Mouse (Mus musculus) midbrain, embryonic 12.5 days (tissue): Measurements from ENCODE around the gene Cdkal1. TPM values are rescaled to one million over a fixed set of nuclear protein-coding genes. Genes with fewer than 3 reads are reported as not detected.
A peak's percentile ranks its signal among the peaks of the same experiment; 100 is the strongest.

Experiments
- ATAC-seq: fragments of 200-750 bp; cut with Nextera tagmentation; 2 replicates; pipeline ENCODE4 v1.8.0; 2017; ENCODE audit warnings: low read depth, moderate TSS enrichment, moderate library complexity; ENCODE audit not compliant: low FRiP score
- H3K27ac ChIP-seq: fragments of 300-500 bp; sonication (generic); replicated peaks from 2 replicates; pipeline ENCODE4 v1.5.1; 2016; ENCODE audit warnings: mild to moderate bottlenecking
- H3K27me3 ChIP-seq: fragments of 300-500 bp; sonication (generic); 2 replicates; pipeline ENCODE4 v1.6.1; 2016; ENCODE audit warnings: mild to moderate bottlenecking
- H3K36me3 ChIP-seq: fragments of 300-500 bp; sonication (generic); 2 replicates; pipeline ENCODE4 v1.6.1; 2016
- H3K4me1 ChIP-seq: fragments of 300-500 bp; sonication (generic); 2 replicates; pipeline ENCODE4 v1.6.1; 2016
- H3K4me2 ChIP-seq: fragments of 300-500 bp; sonication (generic); replicated peaks from 2 replicates; pipeline ENCODE4 v1.6.1; 2016; ENCODE audit warnings: mild to moderate bottlenecking, moderate library complexity
- H3K4me3 ChIP-seq: fragments of 300-500 bp; sonication (generic); 2 replicates; pipeline ENCODE4 v1.5.1; 2016; ENCODE audit warnings: mild to moderate bottlenecking
- H3K9ac ChIP-seq: fragments of 300-500 bp; sonication (generic); replicated peaks from 2 replicates; pipeline ENCODE4 v1.6.1; 2016; ENCODE audit warnings: mild to moderate bottlenecking, moderate library complexity
- H3K9me3 ChIP-seq: fragments of 300-500 bp; sonication (generic); 2 replicates; pipeline ENCODE4 v1.6.1; 2016; ENCODE audit warnings: mild to moderate bottlenecking
- WGBS: fragments of 180-500 bp; shearing (Covaris S2); methylation state at CpG from one replicate; pipeline ENCODE4 v1.1.7; 2016; 5-methylcytosine and 5-hydroxymethylcytosine counted together
- polyA plus RNA-seq: library from polyadenylated mRNA; unstranded; fragments of >200 nt; fragmentation: Nextera tagmentation; extraction: Ambion mirVana; gene quantifications from 2 replicates; pipeline ENCODE4 v1.2.1, GENCODE M21; 2016

Cdkal1 gene
- polyA plus RNA-seq, 1 experiment from 2014 or later, result 33.3 TPM

DNA sequence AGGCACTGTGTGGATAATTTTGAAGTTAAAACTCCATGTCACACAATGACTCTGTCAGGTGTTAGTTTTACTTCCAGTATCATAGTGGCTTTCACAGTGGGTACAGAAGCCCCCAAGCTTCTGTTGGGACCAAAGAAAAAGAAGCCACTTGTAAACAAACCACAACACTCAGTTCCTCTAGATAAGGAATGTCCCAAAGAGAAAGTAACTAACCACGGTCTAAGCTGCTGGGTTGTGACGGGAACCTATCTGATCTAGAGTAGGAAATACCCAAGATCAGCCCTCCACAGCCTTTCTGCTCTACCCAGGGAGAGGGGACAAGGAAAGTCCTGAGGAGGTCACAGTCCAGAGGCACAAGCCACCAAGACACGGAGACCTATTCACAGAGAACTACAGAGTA lies 99.4 kb downstream of the Cdkal1 start:
- Histone ChIP-seq H3K4me2 (no peak overlapping the region), H3K4me1 (peaks cover 13% of the 10 kb centered on the region; the same call in 1 of the 2 replicates), H3K27ac (no peak overlapping the region), H3K9ac (no peak overlapping the region), H3K36me3 (no peaks in the 10 kb centered on the region), H3K4me3 (no peak overlapping the region), H3K27me3 (no peaks in the 10 kb centered on the region), H3K9me3 (no peaks in the 10 kb centered on the region)
- no peak for ATAC-seq
- 83% methylated on average over 3 of the region's 3 CpGs for WGBS

DNA sequence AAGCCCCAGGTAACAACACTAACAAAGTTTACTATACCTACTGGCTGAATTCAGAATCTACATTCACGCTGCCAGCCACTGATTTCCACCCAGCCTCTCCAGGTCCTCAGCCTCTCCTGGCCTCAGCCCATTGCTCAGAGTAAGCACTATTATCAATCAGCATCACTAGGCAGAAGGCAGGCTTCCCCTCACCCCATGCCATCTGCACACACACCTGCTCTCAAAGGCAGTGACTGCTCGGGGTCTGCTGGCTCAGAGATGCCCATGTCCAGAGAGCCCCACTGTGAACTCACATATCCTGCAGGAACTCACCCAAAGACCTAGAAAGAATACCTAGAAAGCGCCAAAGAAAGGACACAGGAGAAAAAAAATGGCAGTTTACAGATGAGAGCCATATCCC lies 102.2 kb downstream of the Cdkal1 start:
- no peak for ATAC-seq
- Histone ChIP-seq H3K27me3 (no peaks in the 10 kb centered on the region), H3K36me3 (no peaks in the 10 kb centered on the region), H3K4me2 (no peak overlapping the region), H3K27ac (no peak overlapping the region), H3K9ac (no peak overlapping the region), H3K9me3 (no peaks in the 10 kb centered on the region), H3K4me3 (no peak overlapping the region), H3K4me1 (no peaks in the 10 kb centered on the region)
- WGBS, result 89% methylated on average over 3 of the region's 3 CpGs

DNA sequence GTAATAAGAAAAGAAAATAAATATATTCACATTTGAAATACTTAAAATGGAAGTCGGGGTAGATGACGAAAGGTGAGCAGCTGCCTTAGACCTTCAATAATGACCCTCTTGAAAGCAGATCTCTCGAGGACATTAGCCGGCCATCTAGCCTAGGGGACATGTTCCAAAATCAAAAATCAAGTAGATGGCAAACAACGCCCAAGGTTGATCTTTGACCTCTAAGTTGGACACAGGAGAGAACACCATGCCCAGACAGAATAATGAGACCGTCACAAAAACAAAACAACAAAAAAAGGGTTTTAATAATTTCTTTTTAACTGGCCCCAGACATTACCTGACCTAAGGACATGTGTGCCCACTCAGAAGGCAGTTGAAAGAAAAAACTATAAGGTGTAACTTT lies 103.4 kb downstream of the Cdkal1 start:
- H3K9me3 ChIP-seq, result no peaks in the 10 kb centered on the region
- no peaks in the 10 kb centered on the region for H3K4me1 ChIP-seq
- ATAC-seq, result no peak
- no peak overlapping the region for H3K27ac ChIP-seq
- no peak overlapping the region for H3K9ac ChIP-seq
- H3K36me3 ChIP-seq, result no peaks in the 10 kb centered on the region
- WGBS, result 82% methylated on average over 6 of the region's 6 CpGs
- H3K4me2 ChIP-seq, result no peak overlapping the region
- no peaks in the 10 kb centered on the region for H3K27me3 ChIP-seq
- no peak overlapping the region for H3K4me3 ChIP-seq

DNA sequence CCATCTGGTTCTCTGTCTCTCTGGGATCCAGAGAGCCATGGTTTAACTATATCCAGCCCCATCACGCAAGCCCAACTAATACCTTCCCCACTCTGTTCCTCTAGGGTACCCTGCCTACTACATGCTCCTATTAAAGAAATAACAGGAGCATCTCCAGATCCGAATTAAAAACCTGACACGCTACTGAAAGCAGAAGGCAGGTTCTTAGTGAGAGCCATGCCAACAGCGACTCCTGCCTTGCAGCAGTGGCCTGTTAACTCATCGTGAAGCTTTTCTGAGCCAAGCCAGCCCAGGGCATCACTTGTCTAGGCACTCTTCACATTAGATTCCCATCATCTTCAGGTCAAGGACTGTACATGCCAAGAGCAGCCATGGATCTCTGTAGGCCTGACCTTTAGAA lies 104.3 kb downstream of the Cdkal1 start:
- no peak overlapping the region for H3K4me3 ChIP-seq

DNA sequence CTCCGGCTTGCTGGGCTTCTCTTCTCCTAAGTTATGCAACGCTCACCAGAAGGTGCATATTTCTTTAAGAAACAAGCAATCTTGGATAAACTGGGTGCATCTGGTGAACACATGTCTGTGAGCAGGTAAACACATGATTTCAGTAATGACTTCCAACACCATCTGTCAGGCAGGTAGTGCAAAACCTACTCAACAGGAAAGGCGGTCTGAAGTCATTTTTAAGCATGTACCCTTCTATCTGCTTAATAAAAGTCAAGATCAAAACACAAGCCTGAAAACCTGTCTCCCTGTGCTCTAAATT lies 108.2 kb downstream of the Cdkal1 start:
- Histone ChIP-seq H3K4me1 (peaks cover 8% of the 10 kb centered on the region; the same call in 1 of the 2 replicates), H3K4me3 (no peak overlapping the region), H3K27ac (no peak overlapping the region), H3K9me3 (no peaks in the 10 kb centered on the region), H3K36me3 (no peaks in the 10 kb centered on the region), H3K27me3 (no peaks in the 10 kb centered on the region), H3K4me2 (no peak overlapping the region), H3K9ac (no peak overlapping the region)
- no peak for ATAC-seq
- 91% methylated on average over 3 of the region's 3 CpGs for WGBS

More for the DNA sequence above, 104.3 kb downstream of the Cdkal1 start:
- no peak for ATAC-seq
- Histone ChIP-seq H3K36me3 (no peaks in the 10 kb centered on the region), H3K27ac (no peak overlapping the region), H3K9ac (no peak overlapping the region), H3K27me3 (no peaks in the 10 kb centered on the region), H3K4me2 (no peak overlapping the region), H3K9me3 (no peaks in the 10 kb centered on the region), H3K4me1 (peaks cover 5% of the 10 kb centered on the region; the same call in 1 of the 2 replicates)
- WGBS, result 97% methylated on average over 5 of the region's 5 CpGs

DNA sequence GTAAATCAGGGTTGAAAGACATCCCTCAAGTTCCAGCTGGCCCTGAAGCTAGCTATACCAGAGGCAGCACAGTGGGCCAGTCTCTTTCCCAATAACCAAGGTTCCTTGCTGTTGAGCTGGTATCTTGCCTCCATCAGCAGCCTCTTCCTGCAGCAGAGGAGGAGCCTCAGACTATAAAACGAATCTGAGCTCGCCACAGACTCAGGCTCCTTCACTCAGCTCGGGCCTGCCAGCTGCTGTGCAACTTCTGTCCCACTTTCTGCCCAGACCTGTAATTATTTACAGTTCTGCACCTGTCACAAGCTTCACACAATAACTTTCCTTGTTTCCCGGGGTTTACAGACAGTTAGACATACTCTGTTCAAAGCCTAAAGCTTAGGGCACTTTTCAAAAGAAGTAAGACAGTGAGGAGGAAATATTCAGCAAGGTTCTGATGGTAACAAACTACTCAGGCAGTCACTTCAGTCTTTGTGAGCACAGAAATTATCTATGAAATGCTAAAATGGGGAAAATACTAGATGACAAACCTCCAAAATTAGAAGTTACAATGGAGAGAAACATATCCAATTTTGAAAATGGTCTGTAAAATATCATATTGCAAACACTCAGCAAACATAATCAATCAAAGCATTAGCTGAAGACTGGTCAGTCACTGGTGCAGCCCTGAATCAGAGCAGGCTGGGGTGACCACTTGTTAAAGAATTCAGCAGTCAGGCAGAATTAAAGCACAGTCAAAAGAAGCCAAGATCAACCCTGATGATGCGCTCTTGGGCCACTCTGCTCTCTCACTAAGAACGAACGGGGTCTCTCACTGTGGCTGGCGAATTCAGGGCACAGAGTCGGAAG lies 108.8 kb downstream of the Cdkal1 start:
- ATAC-seq, result no peak
- Histone ChIP-seq H3K27me3 (no peaks in the 10 kb centered on the region), H3K4me3 (no peak overlapping the region), H3K4me1 (peaks cover 8% of the 10 kb centered on the region; the same call in 1 of the 2 replicates), H3K9ac (no peak overlapping the region), H3K9me3 (no peaks in the 10 kb centered on the region), H3K4me2 (no peak overlapping the region), H3K36me3 (no peaks in the 10 kb centered on the region), H3K27ac (0 out of 2 replicates have a peak overlapping the region, but pooled peaks have one; percentile 20)
- WGBS, result 74% methylated on average over 9 of the region's 9 CpGs

DNA sequence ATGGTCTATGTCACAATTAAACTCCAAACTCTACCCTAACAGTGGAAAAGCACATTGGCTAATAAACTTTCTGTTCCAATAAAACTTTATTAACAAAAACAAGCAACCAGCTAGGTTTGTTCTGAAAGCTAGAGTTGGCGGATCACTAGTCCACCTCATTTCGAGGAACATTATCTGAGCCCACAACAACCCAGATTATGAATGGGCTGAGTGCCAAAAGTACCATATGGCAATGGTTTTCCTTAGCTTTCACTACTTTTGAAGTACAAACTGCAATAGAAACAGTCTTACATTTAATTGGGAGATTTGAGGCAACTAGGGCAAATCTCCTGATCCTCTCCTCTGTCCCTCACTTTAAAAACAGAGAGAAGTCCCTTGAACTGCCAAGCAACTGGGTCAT lies 110.4 kb downstream of the Cdkal1 start:
- no peak for ATAC-seq
- Histone ChIP-seq H3K9ac (no peak overlapping the region), H3K4me3 (no peak overlapping the region), H3K9me3 (no peaks in the 10 kb centered on the region), H3K4me1 (peaks cover 8% of the 10 kb centered on the region; the same call in 1 of the 2 replicates), H3K36me3 (no peaks in the 10 kb centered on the region), H3K4me2 (no peak overlapping the region), H3K27ac (no peak overlapping the region), H3K27me3 (no peaks in the 10 kb centered on the region)
- 85% methylated on average over 2 of the region's 2 CpGs for WGBS

DNA sequence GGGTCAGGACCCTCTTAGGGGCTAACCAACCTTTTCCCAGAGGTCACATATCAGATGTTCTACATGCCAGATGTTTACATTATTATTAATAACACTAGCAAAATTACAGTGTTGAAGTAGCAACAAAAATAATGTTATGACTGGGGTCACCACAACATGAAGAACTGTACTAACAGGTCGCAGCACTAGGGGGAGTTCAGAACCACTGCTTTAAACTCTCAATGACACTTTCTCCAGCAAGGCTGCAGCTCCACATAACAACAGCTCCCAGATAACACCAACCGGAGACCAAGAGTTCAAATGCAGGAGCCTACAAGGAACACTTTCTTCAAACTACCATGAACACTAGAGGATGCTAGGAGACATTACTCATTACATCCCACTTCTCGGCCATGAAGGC lies 111.3 kb downstream of the Cdkal1 start:
- H3K4me1 ChIP-seq, result peaks cover 8% of the 10 kb centered on the region; the same call in 1 of the 2 replicates
- no peaks in the 10 kb centered on the region for H3K9me3 ChIP-seq
- no peak overlapping the region for H3K9ac ChIP-seq
- H3K27me3 ChIP-seq, result no peaks in the 10 kb centered on the region
- no peak overlapping the region for H3K4me3 ChIP-seq
- no peak overlapping the region for H3K4me2 ChIP-seq
- no peak for ATAC-seq
- 78% methylated on average over 3 of the region's 3 CpGs for WGBS
- no peaks in the 10 kb centered on the region for H3K36me3 ChIP-seq
- no peak overlapping the region for H3K27ac ChIP-seq

DNA sequence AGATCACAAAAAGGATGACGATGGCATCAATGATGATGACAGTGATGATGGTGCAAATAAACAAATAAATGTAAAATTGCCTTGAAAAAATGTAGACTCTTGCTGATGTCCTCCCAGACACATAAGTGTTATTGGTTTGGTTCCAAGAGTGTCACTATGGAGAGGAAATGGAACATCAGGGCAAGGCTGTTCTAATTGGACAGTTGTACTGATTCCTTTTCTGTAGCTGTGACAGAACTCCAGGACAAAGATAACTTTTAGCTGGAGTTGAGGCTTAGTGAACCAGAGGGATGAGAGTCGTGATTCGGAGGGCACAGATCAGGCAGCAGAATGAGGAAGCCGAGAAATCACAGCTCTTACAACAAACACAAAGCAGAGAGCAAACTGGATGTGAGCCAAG lies 111.7 kb downstream of the Cdkal1 start:
- H3K27ac ChIP-seq, result no peak overlapping the region
- no peak overlapping the region for H3K9ac ChIP-seq
- no peaks in the 10 kb centered on the region for H3K36me3 ChIP-seq
- ATAC-seq, result no peak
- no peak overlapping the region for H3K4me2 ChIP-seq
- no peaks in the 10 kb centered on the region for H3K9me3 ChIP-seq
- H3K4me1 ChIP-seq, result peaks cover 8% of the 10 kb centered on the region; the same call in 1 of the 2 replicates
- H3K4me3 ChIP-seq, result no peak overlapping the region
- WGBS, result 85% methylated on average over 4 of the region's 4 CpGs
- H3K27me3 ChIP-seq, result no peaks in the 10 kb centered on the region

DNA sequence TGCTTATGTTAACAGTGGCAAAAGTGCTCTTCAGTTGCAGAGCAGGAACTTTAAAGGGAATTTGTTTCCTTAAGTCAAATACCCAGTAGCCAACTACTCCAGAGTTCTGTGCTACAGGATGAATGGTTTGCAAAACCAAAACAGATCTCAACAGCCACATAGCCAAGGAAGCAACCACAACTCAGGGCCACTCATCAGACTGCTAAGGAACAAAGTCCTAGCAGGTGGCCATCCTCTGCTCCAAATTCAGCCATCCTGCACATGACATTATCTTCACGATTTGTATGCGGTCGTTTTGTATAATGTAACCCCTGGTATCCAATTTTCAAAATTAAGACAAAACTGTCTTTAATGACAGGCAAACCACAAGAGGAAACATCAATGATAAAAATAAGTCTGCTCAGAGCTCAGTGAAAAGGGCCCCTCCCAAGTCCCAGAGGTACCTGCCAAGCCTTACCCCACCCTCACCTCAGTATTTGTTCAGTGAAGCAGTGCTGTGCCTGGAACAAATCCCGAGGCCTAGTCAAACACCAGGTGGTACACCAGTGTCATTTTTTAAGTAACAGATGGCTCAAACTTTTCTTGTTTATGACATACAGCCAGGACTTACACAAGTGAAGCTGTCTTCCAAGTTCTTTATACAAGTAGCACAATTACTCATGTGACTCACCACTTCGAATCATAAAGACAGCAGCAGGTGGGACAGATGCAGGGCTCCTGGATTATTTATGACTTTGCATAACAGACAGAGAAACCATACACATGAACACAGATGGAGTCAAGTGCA lies 117.6 kb downstream of the Cdkal1 start:
- Histone ChIP-seq H3K9me3 (no peaks in the 10 kb centered on the region), H3K4me2 (no peak overlapping the region), H3K4me1 (no peaks in the 10 kb centered on the region), H3K27me3 (no peaks in the 10 kb centered on the region), H3K9ac (no peak overlapping the region), H3K4me3 (no peak overlapping the region), H3K36me3 (no peaks in the 10 kb centered on the region), H3K27ac (no peak overlapping the region)
- no peak for ATAC-seq
- 82% methylated on average over 5 of the region's 5 CpGs for WGBS

DNA sequence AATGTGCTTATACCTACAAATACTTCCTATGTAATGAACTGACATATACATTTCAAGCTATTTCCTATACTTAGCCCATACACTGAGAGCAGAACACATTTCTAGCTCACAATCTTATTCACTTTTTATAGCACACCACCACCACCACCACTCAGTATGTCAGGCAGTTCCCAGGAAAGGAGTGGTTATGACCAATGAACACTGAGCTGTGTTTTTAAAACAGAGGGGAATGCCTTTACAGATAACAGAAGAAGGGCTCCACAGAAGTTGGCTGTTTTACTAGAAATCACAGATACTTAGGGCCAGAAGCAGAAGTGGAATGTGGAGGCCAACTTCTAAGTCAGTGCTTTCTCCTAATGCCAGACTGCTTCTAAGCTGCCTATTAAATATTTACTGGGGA lies 121.0 kb downstream of the Cdkal1 start:
- H3K4me2 ChIP-seq, result no peak overlapping the region
- H3K4me3 ChIP-seq, result no peak overlapping the region
- no peak overlapping the region for H3K27ac ChIP-seq
- no peak overlapping the region for H3K9ac ChIP-seq
- H3K4me1 ChIP-seq, result no peaks in the 10 kb centered on the region
- no peaks in the 10 kb centered on the region for H3K36me3 ChIP-seq
- H3K9me3 ChIP-seq, result no peaks in the 10 kb centered on the region
- no peaks in the 10 kb centered on the region for H3K27me3 ChIP-seq
- ATAC-seq, result no peak

DNA sequence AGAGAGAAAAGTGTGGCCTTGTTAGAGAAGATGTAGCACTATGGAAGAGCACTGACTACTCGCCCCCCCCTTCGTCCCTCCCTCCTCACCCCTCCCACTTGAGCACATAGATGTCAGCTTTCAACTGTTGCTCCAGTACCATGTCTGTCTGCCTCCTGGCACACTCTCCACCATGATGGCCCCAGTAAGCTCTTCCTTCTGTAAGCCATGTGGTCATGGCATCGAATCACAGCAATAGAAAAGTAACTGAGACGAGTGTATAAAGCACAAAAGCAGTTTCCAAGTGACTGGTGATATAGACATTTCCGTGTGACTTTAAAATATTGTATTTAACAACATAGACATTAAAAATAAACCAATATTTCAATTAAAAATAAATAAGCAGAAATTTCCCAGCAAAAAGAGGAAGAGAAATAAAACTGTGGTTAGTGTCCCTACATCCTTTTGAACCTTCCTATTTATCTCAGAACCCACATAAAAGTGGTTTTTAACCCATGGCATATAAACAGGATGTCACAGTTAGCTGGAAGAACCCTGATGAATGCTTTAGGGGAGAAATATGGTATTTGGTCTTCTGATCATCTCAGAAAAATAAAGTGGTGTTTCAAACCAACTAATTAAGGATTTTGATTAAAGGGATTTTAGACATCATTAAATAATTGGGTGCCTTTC lies 129.2 kb downstream of the Cdkal1 start:
- H3K4me2 ChIP-seq, result no peak overlapping the region
- WGBS, result 88% methylated on average over 5 of the region's 5 CpGs
- no peak overlapping the region for H3K9ac ChIP-seq
- H3K9me3 ChIP-seq, result no peaks in the 10 kb centered on the region
- ATAC-seq, result no peak
- H3K36me3 ChIP-seq, result no peaks in the 10 kb centered on the region
- H3K27me3 ChIP-seq, result no peaks in the 10 kb centered on the region
- H3K4me1 ChIP-seq, result no peaks in the 10 kb centered on the region
- no peak overlapping the region for H3K27ac ChIP-seq
- H3K4me3 ChIP-seq, result no peak overlapping the region
